Mouse (Mus musculus) hindbrain, postnatal 0 days (tissue): ENCODE results near the gene Abhd2. TPM values are rescaled to one million over a fixed set of nuclear protein-coding genes. Genes with fewer than 3 reads are reported as not detected.
A peak's percentile ranks its signal among the peaks of the same experiment; 100 is the strongest.

Experiments
- ATAC-seq: fragments of 200-750 bp; cut with Nextera tagmentation; 2 replicates; pipeline ENCODE4 v1.8.0; 2017; ENCODE audit warnings: mild to moderate bottlenecking, moderate TSS enrichment, moderate library complexity
- DNase-seq: peaks from one replicate; pipeline ENCODE4 v3.0.0-alpha.2; 2015; ENCODE audit warnings: low spot score
- H3K27ac ChIP-seq: fragments of 300-500 bp; sonication (generic); 2 replicates; pipeline ENCODE4 v1.5.1; 2014; ENCODE audit warnings: mild to moderate bottlenecking
- H3K27me3 ChIP-seq: fragments of 300-500 bp; sonication (generic); 2 replicates; pipeline ENCODE4 v1.6.1; 2014; ENCODE audit warnings: low read length, mixed read lengths; ENCODE audit not compliant: insufficient read depth
- H3K36me3 ChIP-seq: fragments of 300-500 bp; sonication (generic); 2 replicates; pipeline ENCODE4 v1.6.1; 2014; ENCODE audit warnings: low read length, mixed read lengths; ENCODE audit not compliant: insufficient read depth
- H3K4me1 ChIP-seq: fragments of 300-500 bp; sonication (generic); 2 replicates; pipeline ENCODE4 v1.6.1; 2014; ENCODE audit warnings: antibody characterized with exemption, low read length, mixed read lengths; ENCODE audit not compliant: insufficient read depth
- H3K4me2 ChIP-seq: fragments of 300-500 bp; sonication (generic); 2 replicates; pipeline ENCODE4 v1.6.1; 2014; ENCODE audit warnings: low read depth, mild to moderate bottlenecking, low read length, moderate library complexity, mixed read lengths
- H3K4me3 ChIP-seq: fragments of 300-500 bp; sonication (generic); 2 replicates; pipeline ENCODE4 v1.5.1; 2014; ENCODE audit warnings: low read length
- H3K9ac ChIP-seq: fragments of 300-500 bp; sonication (generic); replicated peaks from 2 replicates; pipeline ENCODE4 v1.6.1; 2014; ENCODE audit warnings: mild to moderate bottlenecking, low read length, moderate library complexity, mixed read lengths
- H3K9me3 ChIP-seq: fragments of 300-500 bp; sonication (generic); 2 replicates; pipeline ENCODE4 v1.6.1; 2016; ENCODE audit warnings: low read length, mixed read lengths
- CTCF ChIP-seq: IDR thresholded peaks from 2 replicates; pipeline ENCODE4 v1.5.1; 2016; ENCODE audit warnings: antibody characterized with exemption, control low read depth, low read depth
- WGBS: fragments of 180-500 bp; shearing (Covaris S2); extraction: QIAGEN DNeasy Blood & Tissue Kit; methylation state at CpG from one replicate; pipeline ENCODE4 v1.1.7; 2014; 5-methylcytosine and 5-hydroxymethylcytosine counted together
- polyA plus RNA-seq: library from polyadenylated mRNA; unstranded; fragments of >200 nt; fragmentation: Nextera tagmentation; extraction: Ambion mirVana; gene quantifications from 2 replicates; pipeline ENCODE4 v1.2.1, GENCODE M21; 2015
- total RNA-seq: library from RNA; depleted of rRNA; stranded (reverse); fragments of >200 nt; gene quantifications from 2 replicates; pipeline ENCODE4 v1.2.3, GENCODE M21; 2014

Gene Abhd2
- total and polyA plus RNA-seq, 2 experiments from 2014 or later, result 23.9 to 92.3 TPM

GRCm38 (mm10) chr7:79349738-79350386 is 76.9 kb downstream of the Abhd2 start:
- Histone ChIP-seq H3K4me2 (no peak overlapping the region), H3K27ac (no peak overlapping the region), H3K9ac (no peak overlapping the region), H3K36me3 (peaks cover 41% of the 10 kb centered on the region), H3K4me1 (no peaks in the 10 kb centered on the region), H3K9me3 (no peaks in the 10 kb centered on the region), H3K4me3 (no peak overlapping the region), H3K27me3 (no peaks in the 10 kb centered on the region)
- TF ChIP-seq CTCF, result peak; percentile 96
- ATAC-seq (peak; percentile 73), DNase-seq (peak; percentile 94)
- WGBS, result 36% methylated on average over 12 of the region's 12 CpGs

DNA sequence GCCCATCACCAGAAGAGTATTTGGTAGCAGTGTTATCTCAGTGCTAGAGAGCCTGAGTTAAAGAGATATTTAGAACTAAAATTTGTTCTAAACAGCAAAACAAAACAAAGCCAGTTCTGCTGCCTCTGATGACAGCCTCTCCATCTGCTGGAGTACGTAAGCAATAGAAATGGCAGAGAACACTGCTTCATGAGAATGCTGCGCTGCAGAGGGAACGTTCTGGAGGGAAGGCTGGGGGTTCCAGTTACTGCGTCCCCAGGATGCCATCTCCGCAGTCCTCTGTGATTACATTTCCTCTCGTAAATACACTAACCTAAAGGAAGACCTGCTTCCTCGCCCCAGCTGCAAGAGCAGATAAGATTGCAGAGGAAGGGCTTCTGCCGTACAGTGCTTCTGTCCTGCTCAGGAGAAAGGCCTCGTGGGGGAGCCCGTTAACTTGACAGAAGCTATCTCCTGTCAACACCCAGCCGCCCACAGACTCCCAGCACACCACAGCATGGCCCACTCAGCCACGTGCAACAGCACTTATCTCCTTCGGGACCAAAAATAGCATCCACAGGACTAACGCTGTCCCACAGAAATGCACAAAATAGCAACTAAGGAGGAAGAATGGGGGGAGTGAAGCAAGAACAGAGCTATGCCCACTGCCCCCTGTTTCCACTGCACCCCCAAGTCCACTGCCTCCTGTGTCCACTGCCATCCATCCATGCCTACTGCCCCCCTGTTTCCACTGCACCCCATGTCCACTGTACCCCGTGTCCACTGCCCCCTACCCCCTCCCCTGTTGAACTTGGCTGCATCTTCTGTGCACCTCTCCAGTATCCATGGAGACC is 85.6 kb downstream of the Abhd2 start:
- H3K36me3 ChIP-seq, result peaks cover 46% of the 10 kb centered on the region
- H3K9ac ChIP-seq, result no peak overlapping the region
- 0 out of 2 replicates have a peak, but pooled peaks cover 3% of the 10 kb centered on the region for H3K4me1 ChIP-seq
- 0 out of 2 replicates have a peak overlapping the region, but pooled peaks have one; percentile 15 for H3K27ac ChIP-seq
- no peak for TF ChIP-seq CTCF
- no peak overlapping the region for H3K4me2 ChIP-seq
- H3K4me3 ChIP-seq, result no peak overlapping the region
- no peaks in the 10 kb centered on the region for H3K27me3 ChIP-seq
- 62% methylated on average over 15 of the region's 15 CpGs for WGBS
- DNase-seq, result no peak
- ATAC-seq, result no peak
- no peaks in the 10 kb centered on the region for H3K9me3 ChIP-seq

GRCm38 (mm10) chr7:79359183-79359435 is 86.1 kb downstream of the Abhd2 start:
- Histone ChIP-seq H3K4me3 (no peak overlapping the region), H3K4me2 (no peak overlapping the region), H3K27me3 (no peaks in the 10 kb centered on the region), H3K27ac (0 out of 2 replicates have a peak overlapping the region, but pooled peaks have one; percentile 15), H3K9ac (no peak overlapping the region), H3K9me3 (no peaks in the 10 kb centered on the region), H3K4me1 (0 out of 2 replicates have a peak, but pooled peaks cover 3% of the 10 kb centered on the region), H3K36me3 (peaks cover 43% of the 10 kb centered on the region)
- 72% methylated on average over 3 of the region's 3 CpGs for WGBS
- DNase-seq (no peak), ATAC-seq (no peak)
- TF ChIP-seq CTCF, result no peak

DNA sequence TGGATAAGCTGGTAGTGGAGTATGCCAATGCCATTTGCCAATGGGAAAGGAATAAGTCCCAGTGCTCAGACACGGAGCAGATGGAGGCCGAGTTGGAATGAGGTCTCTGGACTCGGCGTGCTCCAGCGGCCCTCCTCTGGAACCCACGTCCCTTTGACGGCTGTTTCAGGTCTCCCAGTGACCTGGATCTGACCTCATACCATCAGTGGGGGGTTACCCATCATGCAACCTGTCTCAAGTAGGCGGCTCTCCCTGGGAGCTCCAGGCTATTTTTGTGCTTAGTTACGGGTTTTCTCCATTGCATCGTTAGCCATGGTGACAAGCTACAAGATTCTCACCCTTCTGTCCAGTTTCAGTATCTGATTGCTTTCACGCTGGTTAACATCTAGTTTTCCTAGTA is 87.1 kb downstream of the Abhd2 start:
- H3K4me1 ChIP-seq, result 0 out of 2 replicates have a peak, but pooled peaks cover 3% of the 10 kb centered on the region
- no peak for DNase-seq
- ATAC-seq, result no peak
- H3K27me3 ChIP-seq, result no peaks in the 10 kb centered on the region
- H3K4me3 ChIP-seq, result no peak overlapping the region
- H3K9me3 ChIP-seq, result no peaks in the 10 kb centered on the region
- H3K9ac ChIP-seq, result no peak overlapping the region
- TF ChIP-seq CTCF, result no peak
- peaks cover 36% of the 10 kb centered on the region for H3K36me3 ChIP-seq
- no peak overlapping the region for H3K4me2 ChIP-seq
- H3K27ac ChIP-seq, result peak overlapping the region; percentile 85; the same call in 1 of the 2 replicates
- WGBS, result 49% methylated on average over 11 of the region's 11 CpGs

DNA sequence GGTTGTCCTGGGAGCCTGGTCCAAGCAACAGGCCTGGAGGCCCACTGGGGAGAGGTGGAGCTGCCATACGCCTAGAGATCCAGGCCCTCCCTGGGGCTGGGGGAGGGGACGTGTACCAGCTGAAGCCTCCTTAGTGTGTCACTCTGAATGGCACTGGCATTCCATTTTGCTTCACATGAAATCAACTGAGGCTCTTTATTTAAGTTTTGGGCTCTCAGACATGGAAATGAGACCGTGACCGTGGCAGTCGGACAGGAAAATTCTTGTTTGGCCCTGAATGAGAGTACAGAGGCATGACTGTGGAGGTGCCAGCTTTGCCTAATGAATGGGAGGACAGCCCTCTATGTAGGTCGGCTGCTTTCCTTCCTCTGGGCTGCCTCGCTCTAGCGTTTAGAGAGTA is 89.2 kb downstream of the Abhd2 start:
- Histone ChIP-seq H3K9me3 (no peaks in the 10 kb centered on the region), H3K27me3 (no peaks in the 10 kb centered on the region)

DNA sequence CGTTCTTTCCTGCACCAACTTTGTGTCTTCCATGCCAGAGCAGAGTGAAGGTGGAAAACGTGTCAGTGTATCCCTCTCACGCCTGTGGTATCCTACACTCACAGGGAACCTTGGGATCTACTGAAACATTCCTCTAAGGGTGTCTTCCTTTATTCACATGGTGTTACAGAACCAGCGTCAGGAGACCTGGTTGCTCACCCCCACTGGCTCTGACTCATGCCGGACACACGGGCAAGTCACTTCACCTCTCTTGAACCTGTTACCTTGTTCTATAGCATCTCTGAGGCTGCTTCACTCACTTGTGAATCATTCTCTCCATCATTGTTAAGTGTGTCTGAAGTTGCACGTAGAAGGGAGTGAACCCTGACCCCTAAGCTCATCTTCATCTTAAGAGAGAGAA is 89.8 kb downstream of the Abhd2 start:
- H3K4me3 ChIP-seq, result no peak overlapping the region

More for the DNA sequence above, 89.2 kb downstream of the Abhd2 start:
- H3K4me3 ChIP-seq, result no peak overlapping the region
- H3K27ac ChIP-seq, result peak overlapping the region; percentile 85
- no peak overlapping the region for H3K9ac ChIP-seq
- no peak overlapping the region for H3K4me2 ChIP-seq
- peak; percentile 79 for DNase-seq
- H3K4me1 ChIP-seq, result 0 out of 2 replicates have a peak, but pooled peaks cover 3% of the 10 kb centered on the region
- ATAC-seq, result peak; percentile 93
- H3K36me3 ChIP-seq, result peaks cover 24% of the 10 kb centered on the region; the same call in 1 of the 2 replicates
- no peak for TF ChIP-seq CTCF
- WGBS, result 30% methylated on average over 8 of the region's 8 CpGs

More for the DNA sequence above, 89.8 kb downstream of the Abhd2 start:
- no peak for ATAC-seq
- no peak overlapping the region for H3K4me2 ChIP-seq
- peak overlapping the region; percentile 85 for H3K27ac ChIP-seq
- no peaks in the 10 kb centered on the region for H3K27me3 ChIP-seq
- H3K9me3 ChIP-seq, result no peaks in the 10 kb centered on the region
- 0 out of 2 replicates have a peak, but pooled peaks cover 3% of the 10 kb centered on the region for H3K4me1 ChIP-seq
- H3K36me3 ChIP-seq, result peaks cover 21% of the 10 kb centered on the region; the same call in 1 of the 2 replicates
- no peak for DNase-seq
- no peak for TF ChIP-seq CTCF
- WGBS, result 78% methylated on average over 7 of the region's 7 CpGs
- no peak overlapping the region for H3K9ac ChIP-seq
